Mouse (Mus musculus) left cerebral cortex, adult 18-20 months (tissue): ENCODE results near the gene Ppp1r16b. TPM values are rescaled to one million over a fixed set of nuclear protein-coding genes. Genes with fewer than 3 reads are reported as not detected.
A peak's percentile ranks its signal among the peaks of the same experiment; 100 is the strongest.

Source experiments
- DNase-seq, 2 experiments: peaks; one replicate each; pipeline ENCODE4 v3.0.0; 2021 to 2022; ENCODE audit warnings: low spot score in 2 of 2, mixed read lengths in 1 of 2
- total RNA-seq, 2 experiments: library from RNA; stranded (reverse); gene quantifications; 2 replicates each; pipeline ENCODE4 v1.2.3; 2021

Ppp1r16b gene
- total RNA-seq, 2 experiments from 2014 or later, result 124 to 132 TPM

- DNase-seq, result no peak
Observed at GRCm38 (mm10) chr2:158689060-158689459, 23.9 kb downstream of the Ppp1r16b start.

- no peak for DNase-seq
Observed at GRCm38 (mm10) chr2:158689640-158690039, 24.4 kb downstream of the Ppp1r16b start.

- DNase-seq, result peak in 1 of 2 experiments; percentile 39
Observed at GRCm38 (mm10) chr2:158690116-158690515, 24.9 kb downstream of the Ppp1r16b start.

- peak in 1 of 2 experiments; percentile 41 for DNase-seq
Observed at GRCm38 (mm10) chr2:158692191-158692590, 27.0 kb downstream of the Ppp1r16b start.

GRCm38 (mm10) chr2:158695811-158696210 lies 30.6 kb downstream of the Ppp1r16b start:
- no peak for DNase-seq

GRCm38 (mm10) chr2:158696451-158696850 lies 31.3 kb downstream of the Ppp1r16b start:
- no peak for DNase-seq

- peak in 1 of 2 experiments; percentile 65 for DNase-seq
Observed at GRCm38 (mm10) chr2:158699908-158700307, 34.7 kb downstream of the Ppp1r16b start.

GRCm38 (mm10) chr2:158700535-158701256 lies 35.5 kb downstream of the Ppp1r16b start:
- no peak for DNase-seq

GRCm38 (mm10) chr2:158701505-158701904 lies 36.3 kb downstream of the Ppp1r16b start:
- no peak for DNase-seq

- DNase-seq, result no peak
Observed at GRCm38 (mm10) chr2:158702176-158702575, 37.0 kb downstream of the Ppp1r16b start.

GRCm38 (mm10) chr2:158704720-158705119 lies 39.5 kb downstream of the Ppp1r16b start:
- no peak for DNase-seq

- DNase-seq, result no peak
Observed at GRCm38 (mm10) chr2:158705529-158705928, 40.3 kb downstream of the Ppp1r16b start.

GRCm38 (mm10) chr2:158706704-158707408 lies 41.7 kb downstream of the Ppp1r16b start:
- DNase-seq, result no peak

- no peak for DNase-seq
Observed at GRCm38 (mm10) chr2:158708121-158708520, 42.9 kb downstream of the Ppp1r16b start.

- DNase-seq, result peak; percentile 53 to 55
Observed at GRCm38 (mm10) chr2:158711929-158712751, 46.9 kb downstream of the Ppp1r16b start.

GRCm38 (mm10) chr2:158714826-158715225 lies 49.6 kb downstream of the Ppp1r16b start:
- DNase-seq, result peak in 1 of 2 experiments; percentile 32

GRCm38 (mm10) chr2:158716066-158716465 lies 50.9 kb downstream of the Ppp1r16b start:
- no peak for DNase-seq

GRCm38 (mm10) chr2:158717551-158718418 lies 52.6 kb downstream of the Ppp1r16b start:
- DNase-seq, result no peak

- DNase-seq, result no peak
Observed at GRCm38 (mm10) chr2:158718816-158719549, 53.8 kb downstream of the Ppp1r16b start.
